Mouse (Mus musculus) frontal cortex, adult (tissue): ENCODE measurements around the gene Fermt3.
A peak's percentile ranks its signal among the peaks of the same experiment; 100 is the strongest.

Source experiments
- ATAC-seq: cut with Nextera tagmentation; 2 replicates; pipeline ENCODE4 v1.9.2; 2017; ENCODE audit warnings: mild to moderate bottlenecking, moderate library complexity, mixed read lengths; ENCODE audit not compliant: low TSS enrichment

Fermt3 gene

GRCm38 (mm10) chr19:6972247-6972917, 46.9 kb downstream of the Fermt3 start:
- ATAC-seq, result no peak

GRCm38 (mm10) chr19:6971644-6972043, 47.6 kb downstream of the Fermt3 start:
- ATAC-seq, result no peak

GRCm38 (mm10) chr19:6970460-6971085, 48.7 kb downstream of the Fermt3 start:
- ATAC-seq, result no peak

- no peak for ATAC-seq
Measured at GRCm38 (mm10) chr19:6969665-6970381, 49.4 kb downstream of the Fermt3 start.

- ATAC-seq, result no peak
Measured at GRCm38 (mm10) chr19:6969291-6969664, 50.0 kb downstream of the Fermt3 start.

GRCm38 (mm10) chr19:6968491-6969271, 50.6 kb downstream of the Fermt3 start:
- ATAC-seq, result no peak

- no peak for ATAC-seq
Measured at GRCm38 (mm10) chr19:6956461-6956860, 62.8 kb downstream of the Fermt3 start.

- ATAC-seq, result no peak
Measured at GRCm38 (mm10) chr19:6955424-6955823, 63.8 kb downstream of the Fermt3 start.

GRCm38 (mm10) chr19:6954046-6954445, 65.2 kb downstream of the Fermt3 start:
- no peak for ATAC-seq

- ATAC-seq, result no peak
Measured at GRCm38 (mm10) chr19:6952712-6953037, 66.6 kb downstream of the Fermt3 start.

GRCm38 (mm10) chr19:6951994-6952711, 67.1 kb downstream of the Fermt3 start:
- peak; percentile 34 for ATAC-seq

GRCm38 (mm10) chr19:6951381-6951968, 67.8 kb downstream of the Fermt3 start:
- ATAC-seq, result peak; percentile 78

GRCm38 (mm10) chr19:6950613-6951153, 68.6 kb downstream of the Fermt3 start:
- peak; percentile 53 for ATAC-seq

GRCm38 (mm10) chr19:6949951-6950350, 69.3 kb downstream of the Fermt3 start:
- no peak for ATAC-seq

GRCm38 (mm10) chr19:6949532-6949931, 69.7 kb downstream of the Fermt3 start:
- no peak for ATAC-seq
